Mouse (Mus musculus) urinary bladder, postnatal 4 days (tissue): ENCODE measurements around the gene Liph.
"Not testable (repeated sequence)": the region's sequence is repeated elsewhere in the genome, so short reads cannot be mapped to it uniquely, and the experiment has no call there.

ENCODE experiments used
- DNase-seq, 2 experiments: peaks; one replicate each; pipeline ENCODE4 v3.0.0; 2021 to 2022; ENCODE audit warnings: low spot score in 2 of 2

The Liph gene

DNA sequence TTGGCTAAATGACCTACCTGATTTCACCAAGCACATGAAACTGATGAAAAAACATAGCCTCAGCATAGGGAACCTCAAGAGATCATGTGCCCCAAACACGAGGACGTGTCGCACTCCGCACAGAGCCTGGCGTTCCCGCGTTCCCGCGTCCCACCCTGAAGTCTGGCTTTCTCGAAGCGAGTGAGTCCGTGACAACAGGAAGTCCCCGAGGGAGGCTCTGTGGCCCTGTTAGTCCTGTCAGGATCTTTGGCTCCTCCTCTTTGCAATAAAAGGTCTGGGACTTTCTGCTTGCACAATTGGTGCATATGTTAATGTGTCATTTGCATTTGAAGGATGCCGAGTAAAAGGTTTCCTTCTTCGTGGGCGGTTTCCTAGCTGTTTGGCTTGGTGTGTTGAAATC lies at the start of gene Liph:
TSS of gene Liph (minus strand) at position 360 of the 400 bp plus-strand sequence.
- peak in 1 of 2 experiments; percentile 30 for DNase-seq

DNA sequence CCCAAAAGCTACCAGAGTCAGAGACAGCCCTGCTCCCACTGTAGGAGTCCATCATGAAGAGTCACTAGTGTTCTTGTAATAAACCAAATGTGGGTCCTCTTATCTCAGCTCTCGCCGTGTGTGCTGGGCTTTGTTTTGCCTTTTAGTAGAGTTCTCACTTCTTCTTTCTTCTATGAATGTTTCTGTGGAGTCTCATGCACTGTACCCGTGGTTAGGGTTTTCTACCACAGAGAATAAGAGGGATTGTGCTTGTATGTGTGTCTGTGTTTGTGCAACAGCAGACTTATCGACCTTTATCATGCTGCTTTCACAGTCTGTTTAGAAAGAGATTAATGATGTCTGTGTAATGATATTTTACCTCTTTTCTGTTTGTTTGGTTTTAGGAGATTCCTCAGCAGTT lies 48.4 kb upstream of the Liph start:
- DNase-seq = no peak

GRCm38 (mm10) chr16:22039978-22040377 lies 44.5 kb upstream of the Liph start:
- no peak for DNase-seq

DNA sequence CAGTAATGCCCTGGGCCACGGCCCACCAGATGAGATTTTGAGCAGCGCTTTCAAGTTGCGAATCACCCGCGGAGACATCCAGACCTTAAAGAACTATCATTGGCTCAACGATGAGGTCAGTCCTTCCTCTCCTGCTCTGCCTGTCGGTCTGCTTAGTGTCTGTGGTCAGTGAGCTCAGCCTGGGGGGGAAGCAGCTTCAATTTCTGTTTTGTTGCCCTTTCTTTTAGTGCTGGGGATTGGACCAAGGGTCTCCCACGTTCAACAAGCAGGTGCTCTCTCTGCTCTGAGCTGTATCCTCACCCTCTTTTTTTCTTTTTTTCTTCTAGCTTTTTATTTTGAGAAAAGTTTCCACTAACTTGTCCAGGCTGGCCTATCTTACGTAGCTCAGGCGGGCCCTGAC lies 43.1 kb upstream of the Liph start:
- DNase-seq = no peak

DNA sequence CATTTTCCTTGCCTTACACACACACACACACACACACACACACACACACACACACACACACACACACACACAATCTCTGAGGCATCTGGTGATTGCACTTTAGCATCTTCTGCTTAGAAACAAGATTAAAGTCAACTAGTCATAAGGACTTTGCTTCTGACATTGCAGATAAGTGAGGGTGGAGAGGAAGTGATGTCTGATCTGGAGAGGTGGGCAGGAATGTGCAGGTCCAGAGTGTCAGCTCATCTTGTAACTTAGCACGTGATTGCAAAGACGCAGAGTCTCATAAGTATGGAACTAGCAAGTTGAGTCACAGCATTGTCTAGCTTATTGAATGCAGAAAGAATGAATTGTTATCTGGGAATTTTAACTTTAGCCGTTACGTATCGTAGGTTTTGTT lies 32.0 kb upstream of the Liph start:
- DNase-seq = no peak

- DNase-seq = no peak
Observed at GRCm38 (mm10) chr16:22022122-22022521, 26.7 kb upstream of the Liph start.

DNA sequence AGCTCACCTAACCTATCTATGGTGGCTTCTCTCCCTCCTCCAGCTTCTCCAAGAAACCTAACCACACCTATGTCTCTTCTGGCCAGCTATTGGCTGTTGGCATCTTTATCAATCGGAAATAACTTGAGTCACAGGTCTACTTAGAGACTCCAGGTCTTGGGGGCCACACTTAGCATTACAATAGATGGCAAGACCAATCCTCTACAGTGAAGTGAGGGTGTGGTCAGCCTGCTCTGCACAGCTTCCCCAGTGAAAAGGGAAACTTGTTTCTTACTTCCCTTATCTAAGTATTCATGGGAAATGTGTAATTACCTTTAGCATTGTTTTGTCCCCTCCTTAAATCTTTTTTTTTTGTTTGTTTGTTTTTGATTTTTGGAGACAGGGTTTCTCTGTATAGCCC lies 20.1 kb upstream of the Liph start:
- no peak for DNase-seq

DNA sequence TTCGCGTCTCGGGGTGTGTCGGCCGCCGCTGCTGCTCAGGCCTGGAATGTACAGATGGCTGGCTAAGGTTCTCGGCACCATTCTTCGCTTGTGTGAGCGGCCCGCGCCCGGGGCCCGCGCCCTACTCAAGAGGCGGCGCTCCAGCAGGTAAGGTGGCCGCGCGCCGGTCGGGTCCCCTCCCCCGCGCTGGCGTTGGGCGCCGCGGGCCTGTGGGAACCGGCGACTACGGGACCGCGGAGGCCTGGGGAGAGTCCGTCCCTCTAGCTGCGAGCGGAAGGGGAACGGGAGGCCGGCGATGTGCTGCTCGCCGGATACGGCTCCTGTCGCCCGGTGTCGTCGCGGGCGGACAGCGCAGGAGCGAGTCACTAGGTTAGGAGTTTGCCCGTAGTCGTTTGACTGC lies 14.1 kb upstream of the Liph start:
- no peak for DNase-seq

DNA sequence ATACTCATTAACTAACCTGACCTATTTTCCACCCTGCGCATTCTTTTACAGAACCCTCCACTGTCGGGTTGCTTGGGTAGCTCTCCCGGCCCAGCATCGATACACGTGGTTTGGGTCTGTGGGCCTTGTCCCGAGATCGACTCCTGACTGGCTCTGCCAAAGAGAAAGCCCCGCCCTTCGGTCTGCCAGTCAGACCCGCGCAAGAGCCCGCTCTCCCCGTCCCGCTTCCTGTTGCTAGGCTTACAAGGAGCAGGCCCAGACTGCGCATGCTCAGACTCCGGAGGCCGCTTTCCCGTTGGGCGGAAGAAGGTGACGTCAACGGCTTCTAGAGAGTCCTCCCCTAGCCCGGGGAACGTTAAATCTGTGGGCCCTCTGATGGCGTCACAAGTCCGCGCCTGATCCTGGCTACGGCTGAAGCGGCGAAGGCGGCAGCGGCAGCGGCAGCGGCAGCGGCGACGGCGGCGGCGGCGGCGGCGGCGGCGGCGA lies 13.7 kb upstream of the Liph start, which contains the start of gene Senp2:
TSS of gene Senp2 (plus strand) at position 386 of the 486 bp plus-strand sequence.
- DNase-seq = peak; percentile 100

DNA sequence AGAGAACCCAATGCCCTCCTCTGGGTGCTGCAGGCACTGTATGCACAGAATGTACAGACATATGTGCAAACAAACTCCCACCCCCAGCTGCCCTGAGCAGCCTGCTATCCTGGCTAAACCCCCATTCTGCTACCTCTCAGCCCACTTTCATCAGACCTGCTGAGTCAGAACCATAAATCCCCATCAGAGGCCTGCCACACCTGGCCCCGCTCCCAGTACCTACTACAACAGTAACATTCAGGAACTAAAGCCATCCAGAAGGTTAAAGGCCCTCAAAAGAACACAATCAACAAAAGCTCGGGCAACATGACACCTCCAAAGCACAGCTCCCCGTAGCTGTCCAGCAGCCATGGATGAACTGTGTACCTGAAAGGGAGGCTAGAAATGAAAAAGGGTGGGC lies 6.1 kb upstream of the Liph start:
- no peak for DNase-seq

DNA sequence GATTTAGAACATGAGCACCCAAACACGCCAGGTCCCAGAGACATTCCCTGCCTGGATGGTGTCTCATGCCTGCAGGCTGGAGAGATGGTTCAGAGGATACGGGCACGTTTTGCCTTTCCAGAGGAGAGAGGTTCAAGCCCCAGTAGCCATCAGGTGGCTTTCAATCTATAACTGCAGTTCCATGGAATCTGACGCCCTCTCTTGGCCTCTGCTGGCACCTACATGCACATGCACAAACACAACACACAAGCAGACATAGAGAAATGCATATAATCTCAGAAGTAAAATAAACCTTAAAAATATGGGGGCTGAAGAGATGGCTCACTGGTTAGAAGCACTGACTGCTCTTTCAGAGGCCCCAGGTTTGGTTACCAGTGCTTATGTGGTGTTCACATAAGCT lies 5.7 kb upstream of the Liph start:
- DNase-seq = no peak

DNA sequence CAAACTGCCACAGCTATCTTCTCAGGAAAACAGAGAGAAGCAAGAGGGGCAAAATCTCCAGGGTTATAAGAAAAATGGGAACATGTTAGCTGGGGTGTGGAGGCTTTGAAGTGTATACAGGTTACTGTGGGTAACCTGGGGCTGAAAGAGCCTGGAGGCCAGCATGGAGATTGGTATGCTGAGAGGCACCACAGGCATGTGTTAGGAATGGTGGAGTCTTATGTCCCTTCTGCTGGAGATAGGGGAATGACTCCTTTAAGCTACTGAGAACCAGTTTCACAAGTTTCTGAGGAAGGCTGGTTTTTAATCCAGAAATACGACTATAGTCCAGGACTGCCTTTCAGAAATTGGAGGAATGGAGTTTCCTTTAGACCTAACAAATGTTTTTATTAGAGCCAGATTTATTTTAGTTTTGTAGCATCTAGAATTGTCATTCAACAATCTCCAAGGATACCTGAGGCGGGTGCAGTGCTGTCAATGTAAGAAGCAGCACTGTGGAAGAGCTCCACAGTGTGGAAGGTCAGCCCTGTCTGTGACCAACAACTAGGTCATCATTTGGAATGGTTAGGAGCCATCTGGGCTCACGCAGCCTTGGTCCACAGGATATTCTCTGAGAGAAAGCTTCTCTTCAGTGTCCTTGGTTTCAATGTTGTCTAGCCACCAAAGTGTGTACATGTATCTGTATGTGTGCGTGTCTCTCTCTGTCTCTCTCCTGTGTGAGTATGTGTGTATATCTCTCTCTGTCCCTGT lies 4.7 kb upstream of the Liph start:
- no peak for DNase-seq

GRCm38 (mm10) chr16:21998061-21998460 lies 2.6 kb upstream of the Liph start:
- peak in 1 of 2 experiments; percentile 27 for DNase-seq

DNA sequence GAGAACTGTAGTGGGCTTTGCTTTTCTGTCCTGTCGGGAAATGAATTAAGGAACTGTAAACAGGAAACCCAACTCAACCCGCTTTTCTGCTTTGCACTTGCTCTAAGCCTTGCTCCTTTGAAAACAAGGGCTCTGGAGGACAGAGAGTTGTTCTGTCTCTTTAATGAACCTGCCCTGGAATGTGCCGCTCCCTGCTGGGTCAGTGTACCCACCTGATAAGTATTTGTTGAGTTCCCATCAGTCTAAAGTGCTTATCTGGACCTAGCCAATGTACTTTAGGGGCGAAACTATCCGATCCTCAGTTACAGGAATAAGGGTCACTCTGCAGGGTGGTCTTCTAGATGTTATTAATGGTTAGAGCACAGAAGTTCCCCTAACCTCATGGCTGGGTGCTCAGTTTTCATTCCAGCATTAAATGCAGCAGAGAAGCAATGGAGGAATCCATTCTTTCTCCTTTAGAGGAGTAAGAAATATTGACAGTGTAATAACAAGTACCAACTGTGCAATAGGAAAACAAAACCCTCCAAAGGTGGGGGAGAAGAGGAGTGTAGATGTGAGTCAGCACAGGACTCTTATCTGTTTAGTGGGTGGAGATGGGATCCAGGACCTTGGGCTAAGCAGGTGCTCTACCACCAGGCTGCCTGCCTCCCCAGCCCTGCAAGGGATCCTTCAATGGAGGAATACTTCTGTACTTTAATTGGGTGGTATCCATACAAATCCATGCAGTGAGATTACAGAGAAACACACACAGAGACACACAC lies 1.6 kb upstream of the Liph start:
- DNase-seq = no peak

- DNase-seq = no peak
Observed at GRCm38 (mm10) chr16:21996402-21996801, 939 bp upstream of the Liph start.

DNA sequence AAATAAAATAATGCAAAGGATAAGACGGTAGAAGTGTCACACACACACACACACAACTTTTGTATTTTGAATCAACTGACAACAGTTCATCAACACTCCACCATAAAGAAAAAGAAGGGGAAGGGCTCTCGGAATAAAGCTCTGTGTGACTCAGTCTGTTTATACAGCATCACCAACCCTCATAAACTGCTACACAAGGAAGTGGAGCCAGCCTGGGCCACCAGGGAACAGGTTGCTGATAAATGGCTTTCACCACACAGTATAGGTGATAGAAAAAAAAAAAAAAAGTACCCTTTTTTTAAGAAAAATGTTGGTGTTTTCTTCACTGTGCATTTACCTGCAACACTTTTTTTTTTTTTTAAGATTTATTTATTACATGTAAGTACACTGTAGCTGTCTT lies 3.7 kb downstream of the Liph start:
- DNase-seq = no peak

DNA sequence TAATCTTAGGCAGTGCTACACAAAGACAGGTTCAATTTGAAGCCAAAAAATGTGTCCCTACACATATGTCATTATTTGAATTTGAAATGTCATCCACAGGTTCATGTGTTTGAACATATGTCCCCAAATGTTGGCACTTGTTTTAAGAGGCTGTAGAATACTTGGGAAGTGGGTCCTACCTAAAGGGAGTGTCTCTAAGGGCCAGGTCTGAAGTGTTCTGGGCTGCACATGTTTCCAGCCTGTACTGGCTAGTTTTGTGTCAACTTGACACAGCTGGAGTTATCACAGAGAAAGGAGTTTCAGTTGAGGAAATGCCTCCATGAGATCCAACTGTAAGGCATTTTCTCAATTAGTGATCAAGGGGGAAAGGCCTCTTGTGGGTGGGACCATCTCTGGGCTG lies 4.6 kb downstream of the Liph start:
- DNase-seq = not testable (repeated sequence)

GRCm38 (mm10) chr16:21987956-21988355 lies 7.5 kb downstream of the Liph start:
- no peak for DNase-seq

DNA sequence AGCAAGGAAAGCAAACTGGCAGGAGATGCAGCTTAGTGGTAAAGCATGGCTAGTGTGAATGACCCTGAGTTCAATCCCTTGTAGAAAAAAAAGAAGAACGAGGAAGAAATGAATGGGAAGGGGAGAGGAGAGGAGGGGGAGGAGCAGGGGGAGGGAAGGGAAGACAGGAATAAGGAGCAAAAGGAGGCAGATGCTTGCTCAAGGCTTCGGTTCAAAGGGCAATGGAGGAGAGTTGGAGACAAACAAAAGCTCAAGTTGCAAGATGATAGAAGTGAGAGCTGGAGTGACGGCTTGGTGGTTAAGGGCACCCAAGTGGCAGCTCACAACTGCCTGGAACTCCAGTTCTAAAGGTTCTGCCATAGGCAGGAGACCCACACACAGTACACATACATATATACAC lies 9.3 kb downstream of the Liph start:
- DNase-seq = no peak

- DNase-seq = no peak
Observed at GRCm38 (mm10) chr16:21984091-21984490, 11.4 kb downstream of the Liph start.

DNA sequence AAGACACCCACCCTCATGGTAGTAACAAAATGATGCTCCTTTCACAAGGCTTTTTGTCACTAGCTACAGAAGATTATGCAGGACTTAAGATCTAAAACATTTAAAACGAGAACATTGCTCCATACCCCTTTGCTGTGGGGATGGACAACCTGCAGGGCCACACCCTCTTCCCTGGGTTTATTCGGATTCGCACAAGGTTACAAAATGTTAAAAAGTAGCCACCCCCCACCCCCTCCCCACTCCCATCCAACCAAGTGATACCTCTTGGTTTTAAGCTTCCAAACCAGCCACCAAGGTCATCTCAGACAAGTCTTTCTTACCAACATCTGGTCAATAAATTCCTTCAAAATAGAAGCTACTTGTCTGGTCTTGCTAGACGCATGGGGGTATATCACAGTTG lies 11.9 kb downstream of the Liph start:
- DNase-seq = no peak

DNA sequence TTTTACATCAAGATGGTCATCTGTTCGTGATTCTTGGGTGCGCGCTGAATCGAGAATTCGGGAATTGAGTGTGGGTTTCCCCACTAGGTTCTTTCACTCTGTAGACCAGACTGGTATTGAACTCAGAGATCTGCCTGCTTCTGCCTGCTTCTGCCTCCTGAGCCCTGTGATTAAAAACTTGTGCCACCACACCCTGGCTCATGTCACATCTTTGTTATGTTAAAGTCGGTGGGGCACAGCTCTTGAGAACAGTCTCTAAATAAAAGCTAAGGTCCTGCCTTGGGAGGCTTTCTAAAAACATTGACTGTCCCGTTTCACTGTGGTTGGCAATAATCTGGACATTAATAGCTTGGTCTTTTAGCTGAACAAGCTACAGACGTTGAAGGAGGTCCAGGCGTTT lies 12.3 kb downstream of the Liph start:
- no peak for DNase-seq

DNA sequence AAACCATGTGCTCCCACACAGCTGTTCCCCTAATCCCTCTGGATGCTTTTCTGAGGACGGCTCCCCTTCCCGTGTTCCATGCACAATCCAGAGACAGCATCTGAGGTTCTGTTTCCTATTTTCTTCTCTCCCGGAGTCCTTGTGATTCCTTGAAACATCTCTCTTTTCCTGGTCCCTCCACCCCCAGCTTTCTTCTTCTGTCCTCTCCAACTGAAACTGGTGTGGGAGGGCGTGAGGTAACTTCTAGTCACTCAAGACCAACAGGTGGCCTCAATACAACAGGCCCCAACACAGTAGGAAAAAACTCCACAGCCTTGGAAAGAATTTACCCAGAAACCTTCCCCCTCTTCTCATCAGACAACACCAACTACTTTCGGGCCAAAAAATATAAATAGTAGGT lies 18.1 kb downstream of the Liph start:
- no peak for DNase-seq
